Mouse (Mus musculus) stomach, postnatal 0 days (tissue): ENCODE results near the gene Mad2l1bp.

Experiments used
- CTCF ChIP-seq: IDR thresholded peaks from 2 replicates; pipeline ENCODE4 v1.5.1; 2016; ENCODE audit warnings: antibody characterized with exemption, low read depth, mild to moderate bottlenecking, moderate library complexity
- EP300 ChIP-seq: optimal IDR thresholded peaks from 2 replicates; pipeline ENCODE3; 2016; ENCODE audit warnings: antibody characterized with exemption

DNA sequence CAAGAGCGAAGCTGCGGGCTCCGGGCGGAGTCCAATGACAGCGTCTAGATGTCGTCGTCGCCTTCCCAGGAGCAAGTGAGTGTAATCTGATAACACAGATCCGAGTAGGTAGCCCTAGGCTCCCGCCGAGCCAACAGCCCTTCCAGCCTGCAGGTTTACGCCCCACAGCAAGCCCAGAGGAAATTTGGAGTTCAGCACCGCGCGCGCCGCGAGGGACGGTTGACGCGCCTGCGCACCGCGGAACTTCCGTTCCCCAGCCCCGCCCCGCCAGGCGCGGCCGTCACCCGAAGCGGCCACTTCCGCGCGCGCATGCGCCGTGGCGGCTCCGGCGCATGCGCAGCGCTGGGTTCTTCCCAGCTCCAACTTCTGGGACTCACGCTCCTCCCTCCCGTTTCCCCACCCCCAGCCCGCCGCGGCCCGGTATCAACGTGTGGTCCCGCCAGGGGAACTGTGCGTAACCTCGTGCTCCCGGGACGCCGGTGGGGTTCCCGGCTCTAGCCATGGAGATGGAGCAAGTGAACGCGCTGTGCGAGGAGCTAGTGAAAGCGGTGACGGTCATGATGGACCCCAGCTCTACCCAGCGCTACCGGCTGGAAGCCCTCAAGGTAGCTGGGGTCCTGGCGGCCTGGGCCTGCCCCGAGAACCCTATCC lies 49.2 kb upstream of the Mad2l1bp start, which contains the start of the genes Polh and Xpo5:
- no peak for TF ChIP-seq CTCF
- no peak for TF ChIP-seq EP300
